Mouse (Mus musculus) gastrocnemius, adult 18-20 months (tissue): Measurements from ENCODE around the gene Aass. TPM values are rescaled to one million over a fixed set of nuclear protein-coding genes. Genes with fewer than 3 reads are reported as not detected.

ENCODE experiments used
- DNase-seq: peaks from one replicate; pipeline ENCODE4 v3.0.0; 2021; ENCODE audit warnings: low spot score
- total RNA-seq, 2 experiments: library from RNA; stranded (reverse); gene quantifications; 2 replicates each; pipeline ENCODE4 v1.2.3; 2021

The Aass gene
- total RNA-seq, 2 experiments from 2014 or later, result 0.23 to 0.31 TPM

DNA sequence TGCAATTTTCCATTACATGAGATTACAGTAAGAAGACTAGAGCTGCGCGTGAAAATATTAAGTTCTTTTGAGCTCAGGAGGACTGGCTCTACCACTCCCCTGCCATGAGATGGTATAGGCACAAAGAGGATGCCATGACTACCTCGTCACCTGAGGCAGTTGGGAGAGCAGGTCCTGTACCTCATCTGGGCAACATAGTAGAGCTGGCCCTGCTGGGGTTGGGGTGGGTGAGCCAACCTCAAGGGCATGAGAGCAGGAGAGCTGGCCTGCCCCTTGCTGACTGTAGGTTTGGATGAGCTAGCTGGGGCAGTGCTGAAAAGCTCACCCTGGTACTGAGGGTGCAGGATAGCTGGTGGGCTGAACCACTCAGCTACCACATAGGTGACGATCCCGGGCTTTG, 77.1 kb downstream of the Aass start:
- no peak for DNase-seq

GRCm38 (mm10) chr6:23048836-23049235, 84.0 kb downstream of the Aass start:
- no peak for DNase-seq

GRCm38 (mm10) chr6:23028251-23028650, 104.5 kb downstream of the Aass start:
- DNase-seq, result no peak

Other genes starting within 250 kb of the Aass start
- not detected for gene Fezf1, start 115.4 kb upstream of the Aass start, total RNA-seq